Mouse (Mus musculus) bone marrow, adult 2 months (tissue): ENCODE data around the gene Ndrg3.
"Not testable (repeated sequence)": the region's sequence is repeated elsewhere in the genome, so short reads cannot be mapped to it uniquely, and the experiment has no call there.

Source experiments
- CTCF ChIP-seq: fragments of 200-500 bp; IDR thresholded peaks from 2 replicates; pipeline ENCODE4 v1.5.1; 2011; ENCODE audit warnings: low read length, control low read depth; ENCODE audit not compliant: control insufficient read depth, insufficient read depth
- POLR2A ChIP-seq: fragments of 200-500 bp; IDR thresholded peaks from 2 replicates; pipeline ENCODE4 v1.6.1; 2011; ENCODE audit warnings: low read depth, mild to moderate bottlenecking, control low read depth, low read length, borderline replicate concordance; ENCODE audit not compliant: control insufficient read depth

GRCm38 (mm10) chr2:156925611-156926010, 66.2 kb downstream of the Ndrg3 start:
- TF ChIP-seq CTCF, POLR2A: not testable (repeated sequence)
